Mouse (Mus musculus) heart, adult 9 months (tissue): ENCODE data around the gene Guca1a.

Source experiments
- DNase-seq, 2 experiments: peaks; one replicate each; pipeline ENCODE4 v3.0.0; 2022; ENCODE audit warnings: low spot score in 2 of 2

Gene Guca1a

DNA sequence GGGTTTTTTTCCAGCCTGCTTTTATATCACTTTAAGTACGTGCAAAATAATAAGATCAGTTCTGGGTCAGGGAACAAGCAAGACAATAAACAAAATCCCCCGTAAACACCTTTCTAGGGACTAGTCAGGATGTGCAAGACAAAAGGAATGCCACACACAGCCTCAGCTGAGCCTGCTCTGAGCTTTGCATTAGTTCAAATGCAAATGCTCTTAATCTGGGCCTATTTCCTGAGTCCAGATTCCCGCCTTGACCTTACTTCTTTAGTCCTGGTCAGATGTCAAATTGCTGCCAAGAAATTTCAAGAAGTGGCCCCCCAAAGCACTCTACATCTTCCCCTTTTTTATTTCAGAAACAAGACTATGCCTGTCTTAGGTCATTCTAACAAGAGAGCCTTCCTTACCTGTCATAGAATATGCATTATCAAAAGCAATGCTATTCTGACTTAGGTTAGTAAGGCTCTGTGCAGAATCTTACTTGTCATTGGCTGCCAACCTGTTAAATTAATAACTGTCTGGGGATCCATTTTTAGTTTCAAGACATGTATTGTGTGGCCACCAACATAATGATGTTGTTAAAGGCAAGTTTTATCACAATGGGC lies 50.6 kb downstream of the Guca1a start:
- DNase-seq: no peak
